Mouse (Mus musculus) CH12.LX (cell line): Measurements from ENCODE around the gene BC034090.

Experiments used
- CHD1 ChIP-seq: IDR thresholded peaks from 2 replicates; pipeline ENCODE4 v1.6.1; 2012; ENCODE audit warnings: low read depth, low read length, improper control_type of control experiment, inconsistent platforms
- CTCF ChIP-seq, 2 experiments: IDR thresholded peaks in 1 of 2; conservative IDR thresholded peaks in 1 of 2; 2 replicates each; pipeline ENCODE4 v1.5.1; 2011 to 2012; ENCODE audit warnings: low read depth in 2 of 2, low read length in 2 of 2, improper control_type of control experiment in 1 of 2, inconsistent platforms in 1 of 2, mild to moderate bottlenecking in 1 of 2, moderate library complexity in 1 of 2
- POLR2A ChIP-seq: IDR thresholded peaks from 2 replicates; pipeline ENCODE4 v1.6.1; 2011; ENCODE audit warnings: low read depth, mild to moderate bottlenecking, improper control_type of control experiment, low read length

GRCm38 (mm10) chr1:155191671-155192070, 52.6 kb downstream of the BC034090 start:
- TF ChIP-seq CTCF (conservative IDR thresholded peaks at IDR 0.05 in 1 of 2, IDR thresholded peaks at IDR 0.05 in 1 of 2; ENCODE audit: low read depth in 2 of 2, low read length in 2 of 2) (no peak), CHD1 (no peak), POLR2A (no peak)
